Mouse (Mus musculus): ENCODE results near the gene Isca2.

GRCm38 (mm10) chr12:84792629-84793028 lies 19.6 kb downstream of the Isca2 start:
- TF ChIP-seq POLR2A (IDR thresholded peaks at IDR 0.05; ENCODE audit: insufficient read length, low read depth) (no peak), TCF3 (IDR thresholded peaks at IDR 0.05; ENCODE audit: insufficient read length, low read depth) (no peak), E2F4 (IDR thresholded peaks at IDR 0.05; ENCODE audit: insufficient read depth) (no peak), USF1 (IDR thresholded peaks at IDR 0.05; ENCODE audit: low read depth) (no peak), SRF (IDR thresholded peaks at IDR 0.05; ENCODE audit: control insufficient read depth, insufficient read length, low read depth) (no peak), TCF12 (IDR thresholded peaks at IDR 0.05; ENCODE audit: insufficient read depth, poor library complexity, severe bottlenecking) (no peak), MAX (IDR thresholded peaks at IDR 0.05; ENCODE audit: low read depth) (no peak), MYOG (IDR thresholded peaks at IDR 0.05; ENCODE audit: control insufficient read depth in 1 of 3, insufficient read depth in 1 of 3, insufficient read length in 2 of 3, low read depth in 2 of 3) (no peak), MYOD1 (IDR thresholded peaks at IDR 0.05; ENCODE audit: control insufficient read depth in 1 of 3, insufficient read length in 2 of 3, low read depth in 2 of 3) (no peak)
